Mouse (Mus musculus) cerebellum, postnatal 10 days (tissue): Measurements from ENCODE around the gene Mettl27.

Experiments used
- DNase-seq, 2 experiments: peaks; one replicate each; pipeline ENCODE4 v3.0.0; 2021; ENCODE audit warnings: mixed read lengths in 2 of 2

The Mettl27 gene

GRCm38 (mm10) chr5:134932179-134932902 lies at the start of gene Mettl27:
Gene Mettl27 (plus strand): TSS chr5:134932368.
- DNase-seq, result peak; percentile 93

- DNase-seq, result peak; percentile 71 to 84
Observed at GRCm38 (mm10) chr5:134883077-134883476, 49.1 kb upstream of the Mettl27 start.

DNA sequence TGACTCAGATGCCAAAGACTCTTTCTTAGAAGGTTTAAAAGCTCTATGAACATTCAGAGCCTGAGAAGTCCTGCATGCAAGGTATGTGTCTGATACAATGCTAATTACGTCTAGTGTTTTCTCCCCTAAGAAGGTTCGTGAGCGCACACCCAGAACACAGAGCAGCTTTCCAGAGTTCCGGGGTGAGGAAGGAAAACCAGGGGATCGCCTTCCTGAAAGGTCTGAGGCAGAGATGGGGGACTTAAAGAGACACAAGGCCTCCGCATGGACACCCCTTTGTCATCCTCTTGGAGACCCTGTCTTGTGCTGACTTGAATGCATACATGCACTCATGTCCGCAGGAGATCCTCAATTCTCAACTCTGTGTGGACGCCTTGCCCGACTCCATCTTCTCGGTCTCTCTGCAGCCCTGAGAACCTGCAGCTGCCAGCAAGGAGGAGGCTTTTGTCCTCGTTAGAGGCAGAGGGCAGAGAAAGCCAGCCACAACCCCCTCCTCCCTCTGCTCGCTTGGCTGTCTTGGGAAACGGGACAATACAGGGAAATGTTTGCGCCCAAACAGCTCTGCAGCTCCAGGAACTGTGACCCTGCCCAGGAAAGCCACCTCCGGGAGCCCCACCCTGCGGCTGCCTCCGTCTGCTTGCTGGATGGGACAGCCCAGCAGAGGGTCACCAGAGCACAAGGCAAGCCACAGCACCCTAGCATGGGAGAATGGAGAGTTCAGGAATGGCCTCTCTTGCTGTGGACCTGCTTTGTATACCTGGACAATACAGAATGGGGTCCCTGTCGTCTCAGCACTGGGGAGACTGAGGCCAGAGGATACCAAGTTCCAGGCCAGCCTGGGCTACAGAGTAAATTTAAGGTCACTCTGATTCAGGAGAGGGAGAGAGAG lies 44.5 kb upstream of the Mettl27 start:
- no peak for DNase-seq

- no peak for DNase-seq
Observed at GRCm38 (mm10) chr5:134888505-134888904, 43.7 kb upstream of the Mettl27 start.

GRCm38 (mm10) chr5:134890601-134891054 lies 41.5 kb upstream of the Mettl27 start:
- peak; percentile 37 to 43 for DNase-seq

- no peak for DNase-seq
Observed at GRCm38 (mm10) chr5:134891552-134891951, 40.6 kb upstream of the Mettl27 start.

DNA sequence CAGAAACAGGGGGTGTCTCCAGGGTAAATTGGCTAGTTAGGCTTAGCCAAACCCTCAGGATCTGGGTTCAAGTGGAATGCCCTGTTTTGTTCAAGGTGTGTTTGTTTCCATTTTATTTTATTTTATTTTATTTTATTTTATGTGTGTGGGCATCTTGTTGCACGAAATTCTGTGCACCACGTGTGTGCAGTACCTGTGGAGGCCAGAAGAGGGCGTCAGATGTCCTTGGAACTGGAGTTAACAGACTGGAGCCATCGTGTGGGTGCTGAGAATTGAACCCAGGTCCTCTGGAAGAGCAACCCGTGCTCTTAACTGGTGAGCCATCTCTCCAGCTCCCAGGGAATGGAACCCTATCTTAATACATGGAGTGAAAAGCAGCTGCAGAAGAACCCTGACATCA lies 39.5 kb upstream of the Mettl27 start:
- no peak for DNase-seq

- DNase-seq, result no peak
Observed at GRCm38 (mm10) chr5:134895291-134895690, 36.9 kb upstream of the Mettl27 start.

- DNase-seq, result peak in 1 of 2 experiments; percentile 56
Observed at GRCm38 (mm10) chr5:134896965-134897364, 35.2 kb upstream of the Mettl27 start.

DNA sequence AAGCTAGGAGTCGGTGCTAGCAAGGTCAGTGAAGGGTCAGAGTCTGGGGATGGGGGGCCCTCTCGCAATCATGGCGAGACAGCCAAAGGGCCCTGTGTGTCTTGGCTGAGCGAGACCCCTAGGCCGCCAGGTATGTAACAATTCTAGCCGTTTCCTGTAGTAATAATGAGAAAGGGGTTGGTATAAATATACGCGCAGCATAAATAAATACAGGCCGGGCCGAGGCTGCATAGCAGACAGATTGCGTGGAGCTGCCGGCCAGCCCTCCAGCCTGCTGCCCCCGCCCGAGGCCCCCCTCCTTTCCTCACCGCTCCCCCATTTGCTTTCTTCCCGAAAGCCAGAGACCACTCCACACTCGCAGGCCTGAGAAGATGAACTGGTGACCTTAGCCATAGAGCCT lies 34.6 kb upstream of the Mettl27 start:
- DNase-seq, result peak in 1 of 2 experiments; percentile 20

DNA sequence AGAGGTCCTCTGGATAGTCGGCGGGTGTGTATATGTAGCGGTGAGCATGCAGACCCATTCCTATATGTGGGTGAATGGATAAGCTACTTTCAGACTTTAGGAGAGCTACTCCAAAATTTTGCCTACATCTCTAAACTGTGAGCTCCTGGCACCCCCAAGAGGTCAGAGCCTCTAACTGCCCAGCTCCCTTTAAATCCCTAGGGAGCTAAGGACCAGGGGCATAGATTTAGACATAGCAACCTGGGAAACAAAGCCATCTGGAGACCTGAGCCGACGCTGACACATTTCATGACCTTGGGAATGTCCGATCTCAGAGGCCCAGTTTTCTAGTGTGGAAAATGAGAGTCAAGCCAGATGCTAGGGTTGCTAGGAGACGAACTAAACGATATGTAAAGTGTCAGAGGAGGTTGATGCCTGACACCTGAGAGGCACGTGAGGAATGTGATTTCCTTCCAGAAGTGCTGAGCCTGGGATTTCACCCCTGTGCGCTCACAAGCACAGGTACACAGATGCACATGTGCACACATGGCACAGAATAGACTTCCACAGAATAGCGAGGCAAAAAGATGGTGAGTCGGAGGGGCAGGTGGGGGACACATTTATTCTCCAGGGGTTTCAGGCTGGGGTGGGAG lies 31.0 kb upstream of the Mettl27 start:
- DNase-seq, result peak; percentile 75

- peak in 1 of 2 experiments; percentile 42 for DNase-seq
Observed at GRCm38 (mm10) chr5:134901644-134902027, 30.5 kb upstream of the Mettl27 start.

GRCm38 (mm10) chr5:134906633-134907032 lies 25.5 kb upstream of the Mettl27 start, which contains the start of gene Tmem270:
Gene Tmem270 (minus strand): TSS chr5:134906733.
- DNase-seq, result no peak

DNA sequence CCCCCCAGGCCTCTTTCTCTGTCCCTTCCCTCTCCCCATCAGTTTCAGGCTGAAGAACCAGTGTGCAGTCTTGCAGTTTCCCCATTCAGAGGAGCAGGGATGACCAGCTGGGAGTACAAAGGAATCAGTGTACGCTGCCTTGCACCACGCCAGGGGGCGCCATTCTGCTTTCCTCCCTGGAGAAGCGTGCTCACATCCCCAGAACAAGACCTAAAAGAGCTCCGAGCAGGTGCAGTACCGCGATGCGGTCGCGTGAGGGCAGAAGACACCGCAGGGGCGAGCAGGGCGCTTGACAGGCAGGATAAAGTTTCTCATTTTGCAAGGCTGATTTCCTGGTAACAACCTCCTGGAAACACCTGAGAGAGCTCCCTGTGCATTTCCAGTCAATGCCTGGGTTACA lies 25.0 kb upstream of the Mettl27 start:
- peak; percentile 99 for DNase-seq

GRCm38 (mm10) chr5:134911901-134912300 lies 20.3 kb upstream of the Mettl27 start:
- DNase-seq, result no peak

- DNase-seq, result no peak
Observed at GRCm38 (mm10) chr5:134913352-134913751, 18.8 kb upstream of the Mettl27 start.

DNA sequence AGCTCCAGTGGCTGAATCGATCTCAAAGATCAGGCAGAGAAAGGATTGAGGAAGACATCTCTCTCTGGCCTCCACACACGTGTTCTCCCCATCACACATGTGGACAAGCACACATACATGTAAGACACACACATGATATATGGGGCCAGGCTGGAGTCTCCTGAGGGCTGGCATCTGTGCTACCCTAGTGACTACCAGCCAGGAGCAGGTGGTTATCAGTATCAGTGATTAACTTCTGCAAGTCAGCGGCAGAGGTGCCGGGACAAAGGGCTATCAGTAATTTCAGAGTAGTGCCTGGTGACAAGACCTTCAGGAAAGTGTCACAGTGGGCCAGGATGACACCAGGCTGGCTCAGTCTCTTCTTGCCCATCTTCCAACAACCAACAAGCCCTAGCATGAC lies 18.4 kb upstream of the Mettl27 start:
- no peak for DNase-seq

DNA sequence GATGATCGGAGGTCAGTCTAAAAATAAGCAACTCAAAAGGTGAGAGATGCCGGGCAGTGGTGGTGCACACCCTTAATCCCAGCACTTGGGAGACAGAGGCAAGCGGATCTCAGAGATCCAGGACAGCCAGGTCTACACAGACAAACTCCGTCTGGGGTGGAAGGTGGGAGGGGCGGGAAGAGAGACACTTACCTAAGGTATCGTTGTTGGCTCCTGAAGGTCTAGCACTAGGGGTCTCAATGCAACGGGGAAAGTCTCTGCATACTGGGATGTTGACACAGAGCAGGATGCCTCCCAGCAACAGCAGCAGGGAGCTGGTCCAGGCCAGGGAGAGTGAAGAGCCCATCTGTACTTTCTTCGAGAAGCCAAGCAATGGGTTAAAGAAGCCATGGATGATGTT lies 17.7 kb upstream of the Mettl27 start:
- DNase-seq, result no peak

DNA sequence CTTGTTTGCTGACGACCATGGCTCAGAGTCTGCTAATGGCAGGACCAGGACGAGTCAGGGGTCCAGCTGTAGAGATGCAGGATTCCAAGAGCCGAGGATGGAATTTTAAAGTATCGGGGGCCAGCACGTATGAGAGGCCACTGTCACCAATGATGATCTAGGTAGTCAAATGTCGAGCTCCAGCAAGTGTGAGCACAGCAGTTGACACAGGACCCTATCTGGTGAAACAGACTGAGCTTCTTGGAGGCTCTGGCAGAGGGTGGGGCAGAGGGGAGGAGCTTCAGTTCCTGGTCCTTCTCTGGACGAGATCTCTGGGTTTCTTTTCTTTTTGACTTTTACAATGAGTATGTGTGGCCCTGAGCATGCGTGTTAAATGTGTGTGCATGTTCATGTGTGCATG lies 16.9 kb upstream of the Mettl27 start, which contains the start of gene Cldn13:
Gene Cldn13, minus strand, starts transcription at position 216 of the 400 bp plus-strand sequence.
- DNase-seq, result no peak

DNA sequence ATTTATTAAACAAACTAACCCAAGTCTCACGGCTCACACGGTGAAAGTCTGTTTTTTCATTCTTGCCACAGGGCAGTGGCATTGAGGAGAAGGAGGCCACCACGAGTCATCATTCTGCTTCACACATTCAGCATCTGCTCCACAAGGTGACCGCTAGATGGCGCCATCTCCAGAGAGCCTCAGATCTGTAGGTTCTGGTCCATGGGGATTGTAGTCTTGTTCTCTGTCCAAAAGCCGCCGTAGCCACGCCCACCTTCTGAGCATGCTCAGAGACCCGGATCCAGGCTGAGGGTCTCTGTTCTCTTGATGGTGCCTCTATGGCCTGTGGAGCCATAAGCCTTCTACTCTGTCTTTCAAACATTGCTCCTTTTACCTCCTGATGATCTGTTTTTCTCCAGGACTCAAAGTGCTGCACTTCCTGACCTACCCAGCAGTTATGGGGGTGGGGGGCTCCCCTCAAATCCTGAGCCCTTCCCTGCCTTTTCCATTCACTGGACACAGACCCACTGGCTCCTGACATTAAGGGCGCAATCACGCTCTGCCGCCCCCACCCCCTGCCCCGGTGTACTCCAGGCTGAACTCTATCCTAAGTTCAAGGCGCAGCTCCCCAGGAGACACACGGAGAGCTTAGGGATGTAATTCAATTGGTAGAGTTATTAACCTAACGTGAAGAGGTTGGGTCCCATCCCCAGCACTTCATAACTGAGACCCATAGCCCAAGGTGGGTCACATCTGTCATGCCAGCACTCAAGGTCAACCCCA lies 13.9 kb upstream of the Mettl27 start:
- DNase-seq, result peak; percentile 75 to 81

GRCm38 (mm10) chr5:134919097-134919496 lies 13.1 kb upstream of the Mettl27 start:
- DNase-seq, result peak; percentile 58 to 68

DNA sequence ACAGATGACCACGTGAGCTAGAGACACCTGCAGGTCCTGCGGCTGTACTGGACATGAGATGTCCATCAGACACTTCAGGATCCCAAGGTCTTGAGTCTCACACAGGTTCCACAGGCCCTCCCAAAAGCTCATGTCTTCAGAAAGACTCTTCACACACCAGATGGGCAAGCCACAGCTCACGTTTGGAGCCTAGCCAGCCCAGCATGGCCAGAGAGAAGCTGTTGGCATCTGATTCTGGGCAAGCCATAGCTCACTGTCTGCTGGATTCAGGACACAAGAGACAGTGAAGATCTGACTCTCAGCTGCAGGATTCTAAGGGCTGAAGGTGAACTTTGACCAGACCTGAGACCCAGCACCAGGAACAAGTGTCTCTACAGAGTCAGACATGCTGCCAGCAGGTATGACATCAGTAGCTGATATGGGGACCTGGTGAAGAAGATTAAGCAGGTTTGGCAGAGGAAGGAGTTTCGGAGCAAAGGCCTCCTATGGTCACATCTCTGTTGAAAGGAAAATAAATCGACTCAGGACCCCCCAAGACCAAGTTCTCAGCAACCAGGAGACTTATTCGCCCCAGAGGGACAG lies 12.0 kb upstream of the Mettl27 start:
- peak; percentile 89 to 91 for DNase-seq
